Mouse (Mus musculus) G1E (cell line): ENCODE results near the gene Ccdc85c. TPM values are rescaled to one million over a fixed set of nuclear protein-coding genes. Genes with fewer than 3 reads are reported as not detected.

Experiments
- ATAC-seq: 2 replicates; pipeline ENCODE4 v1.8.0; 2016; ENCODE audit warnings: mild to moderate bottlenecking; ENCODE audit not compliant: insufficient number of reproducible peaks, poor library complexity, low FRiP score, severe bottlenecking; ENCODE audit errors: extremely low read depth
- DNase-seq: peaks from one replicate; pipeline ENCODE4 v3.0.0; 2012; ENCODE audit warnings: low spot score
- H3K27me3 ChIP-seq: 2 replicates; pipeline ENCODE4 v1.6.1; 2012; ENCODE audit warnings: mild to moderate bottlenecking, low read length, inconsistent platforms; ENCODE audit not compliant: insufficient read depth
- H3K36me3 ChIP-seq: replicated peaks from 2 replicates; pipeline ENCODE3; 2012; ENCODE audit warnings: mild to moderate bottlenecking, inconsistent platforms
- H3K4me1 ChIP-seq: 2 replicates; pipeline ENCODE4 v1.6.1; 2012; ENCODE audit warnings: low read depth, low read length, inconsistent platforms, mixed read lengths; ENCODE audit not compliant: insufficient read depth
- H3K4me3 ChIP-seq: 2 replicates; pipeline ENCODE4 v1.5.1; 2012; ENCODE audit warnings: low read depth, mild to moderate bottlenecking, inconsistent platforms, low read length, moderate library complexity, mixed read lengths
- H3K9me3 ChIP-seq: replicated peaks from 2 replicates; pipeline ENCODE4 v1.6.1; 2012; ENCODE audit warnings: inconsistent platforms
- CTCF ChIP-seq: IDR thresholded peaks from 2 replicates; pipeline ENCODE4 v1.5.1; 2012; ENCODE audit warnings: low read depth, low read length, inconsistent platforms, mixed read lengths
- GATA1 ChIP-seq: IDR thresholded peaks from 2 replicates; pipeline ENCODE4 v1.6.1; 2012; ENCODE audit warnings: borderline replicate concordance, low read length, inconsistent platforms, mixed read lengths
- GATA2 ChIP-seq: IDR thresholded peaks from 2 replicates; pipeline ENCODE4 v1.6.1; 2012; ENCODE audit warnings: low read depth, low read length, inconsistent platforms, borderline replicate concordance
- POLR2AphosphoS5 ChIP-seq: IDR thresholded peaks from 2 replicates; pipeline ENCODE4 v1.6.1; 2012; ENCODE audit warnings: low read depth, low read length, inconsistent platforms; ENCODE audit not compliant: insufficient replicate concordance
- TAL1 ChIP-seq: conservative IDR thresholded peaks from 2 replicates; pipeline ENCODE4 v1.6.1; 2012; ENCODE audit warnings: low read depth, low read length, inconsistent platforms, mixed read lengths
- polyA plus RNA-seq: library from polyadenylated mRNA; stranded (reverse); fragments of >175 nt; gene quantifications from 2 replicates; pipeline ENCODE4 v1.2.3, GENCODE M21; 2012
- total RNA-seq, 2 experiments: library from RNA; stranded (forward) in 1 of 2; stranded (reverse) in 1 of 2; fragments of 200-1000 nt in 1 of 2; fragments of >200 nt in 1 of 2; fragmentation: Nextera tagmentation in 1 of 2; gene quantifications; 2 replicates each; pipeline ENCODE4 v1.2.3; 2014 to 2017

The Ccdc85c gene
- total and polyA plus RNA-seq, 3 experiments, result 0.05 TPM; not detected in 2

DNA sequence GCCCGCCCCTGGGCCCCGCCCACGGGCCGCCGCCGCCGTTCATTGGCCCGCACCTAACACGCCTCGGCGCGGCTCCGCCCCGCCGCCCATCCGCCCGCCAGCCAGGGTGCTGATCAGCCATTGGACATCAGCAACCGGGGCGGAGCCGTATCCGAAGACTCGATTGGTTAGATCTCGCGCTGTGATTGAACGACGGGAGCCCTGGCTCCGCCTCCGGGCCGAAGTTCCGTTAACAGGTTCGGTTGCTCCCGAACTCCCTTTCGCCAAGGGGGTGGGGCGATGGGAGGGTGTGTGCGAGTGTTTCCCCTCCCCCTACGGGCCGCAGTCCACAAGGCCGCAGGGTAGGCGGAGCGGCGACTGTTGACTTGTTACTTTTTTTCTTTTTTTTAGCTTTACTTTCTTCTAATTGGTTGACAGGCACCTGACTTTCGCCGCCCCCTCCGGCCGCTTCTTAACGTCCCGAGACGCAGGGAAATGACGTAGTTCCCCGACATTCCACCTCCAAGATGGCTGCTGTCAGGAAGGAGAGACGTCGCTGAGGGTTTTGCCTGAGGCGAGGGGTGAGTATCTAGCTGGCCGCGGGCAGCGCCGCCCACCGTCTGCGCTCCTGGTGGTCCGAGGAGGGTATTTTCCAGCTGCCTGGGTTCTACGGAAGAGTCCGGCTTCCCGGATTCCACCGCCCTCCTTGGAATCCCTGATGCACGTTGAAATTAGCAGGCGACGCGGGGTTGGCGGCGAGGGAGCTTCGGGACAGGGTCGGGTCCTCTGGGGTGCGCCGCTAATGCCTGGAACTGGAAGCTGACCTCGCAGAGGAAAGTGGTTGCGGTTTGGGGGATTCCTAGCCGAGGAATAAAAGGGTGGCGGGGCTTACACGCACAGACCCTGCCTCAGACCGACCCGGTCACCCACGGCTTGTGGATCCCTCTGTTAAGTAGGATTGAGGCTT lies 95.6 kb downstream of the Ccdc85c start, which contains the start of gene Ccnk:
Gene Ccnk, plus strand, starts transcription at position 259 of the 946 bp plus-strand sequence.
- no peak for TF ChIP-seq TAL1
- 0 out of 2 replicates have a peak, but pooled peaks have one; percentile 66 for TF ChIP-seq POLR2AphosphoS5
- TF ChIP-seq GATA2, result no peak
- H3K36me3 ChIP-seq, result peaks cover 49% of the 10 kb centered on the region
- DNase-seq, result peak; percentile 100
- peak; percentile 89 for ATAC-seq
- peak within 1 kb of the TSS; percentile 89 for H3K4me3 ChIP-seq
- no peaks in the 10 kb centered on the region for H3K9me3 ChIP-seq
- H3K4me1 ChIP-seq, result peaks cover 48% of the 10 kb centered on the region
- H3K27me3 ChIP-seq, result no peaks in the 10 kb centered on the region

DNA sequence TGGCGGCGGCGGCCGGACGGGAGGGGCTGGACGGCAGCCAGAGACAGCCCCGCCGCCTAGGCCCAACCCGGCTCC lies 96.1 kb downstream of the Ccdc85c start, which contains the start of gene Setd3:
Gene Setd3, minus strand, starts transcription at position 69 of the 75 bp plus-strand sequence.
- Histone ChIP-seq H3K36me3 (peaks cover 46% of the 10 kb centered on the region), H3K9me3 (no peaks in the 10 kb centered on the region), H3K27me3 (no peaks in the 10 kb centered on the region), H3K4me3 (peak within 1 kb of the TSS; percentile 89), H3K4me1 (peaks cover 50% of the 10 kb centered on the region)
- DNase-seq, result no peak
- TF ChIP-seq CTCF, result no peak
- no peak for TF ChIP-seq GATA2
- no peak for TF ChIP-seq GATA1
- TF ChIP-seq TAL1, result no peak
- TF ChIP-seq POLR2AphosphoS5, result no peak
- ATAC-seq, result no peak

DNA sequence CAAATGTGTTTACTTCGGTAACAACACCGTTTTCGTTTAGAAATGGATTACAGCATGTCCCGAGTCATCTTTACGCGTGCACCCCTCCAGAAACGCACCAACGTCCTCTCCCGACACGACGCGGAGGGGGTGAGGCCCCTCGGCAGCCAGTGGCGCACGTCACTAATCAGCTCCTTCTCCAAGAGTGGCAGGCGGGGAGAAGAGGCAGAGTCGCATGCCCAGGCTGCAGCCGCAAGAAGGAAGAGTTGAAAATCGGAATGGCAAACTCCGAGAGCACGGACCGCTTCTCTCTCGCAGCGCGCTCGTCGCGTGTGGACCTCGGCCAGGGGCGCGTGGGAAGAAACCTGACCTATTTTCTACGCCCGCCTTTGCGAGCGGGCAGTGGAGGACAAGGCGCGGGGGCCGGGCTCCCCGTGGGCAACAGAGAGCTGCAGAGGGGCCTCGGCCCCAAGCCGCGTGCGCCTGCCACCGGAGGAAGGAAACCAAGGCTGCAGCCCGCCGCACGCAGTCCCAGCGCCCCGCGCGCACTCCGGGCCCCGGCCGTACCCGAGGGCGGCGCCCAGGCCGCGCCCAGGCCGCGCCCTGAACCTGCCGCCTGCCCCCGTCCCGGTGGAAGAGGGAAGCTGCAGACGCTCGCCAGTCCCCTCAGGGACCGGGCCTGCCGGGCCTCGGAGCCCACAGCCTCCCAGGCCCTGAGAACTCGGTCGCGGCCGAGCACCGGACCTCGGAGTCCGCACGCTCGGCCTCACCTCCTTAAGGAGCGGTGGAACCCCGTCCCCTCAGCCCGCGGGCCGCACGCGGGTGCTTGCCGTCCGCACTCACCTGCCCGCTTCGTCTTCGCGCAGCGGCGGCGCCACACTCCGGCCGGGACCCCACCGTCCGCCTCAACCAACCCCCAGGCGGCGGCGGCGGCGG lies 96.6 kb downstream of the Ccdc85c start:
- peak; percentile 65 for DNase-seq
- peaks cover 51% of the 10 kb centered on the region for H3K4me1 ChIP-seq

DNA sequence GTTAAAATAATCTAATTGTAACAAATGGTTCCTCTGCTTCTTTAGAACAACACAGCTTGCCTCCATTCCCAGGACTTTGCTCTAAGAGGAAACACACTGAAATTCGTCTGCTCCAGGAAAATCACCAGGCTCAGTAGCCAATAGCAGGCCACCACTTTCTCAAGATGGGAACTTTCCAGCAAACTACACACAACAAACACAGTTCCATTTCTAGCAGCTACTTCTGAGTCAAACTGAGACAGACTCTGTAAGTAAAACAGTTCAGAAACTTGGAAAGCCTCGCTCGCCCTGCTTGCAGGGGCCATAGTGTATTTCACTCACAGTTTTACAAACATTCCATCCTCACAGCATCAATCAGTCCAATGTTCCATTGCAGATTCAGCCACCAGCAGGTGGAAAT lies 98.9 kb downstream of the Ccdc85c start:
- no peak overlapping the region for H3K4me3 ChIP-seq
- no peak for DNase-seq
- no peak for TF ChIP-seq POLR2AphosphoS5
- TF ChIP-seq GATA2, result no peak
- TF ChIP-seq CTCF, result no peak
- no peak for TF ChIP-seq GATA1
- no peak for TF ChIP-seq TAL1
- ATAC-seq, result no peak
- H3K27me3 ChIP-seq, result no peaks in the 10 kb centered on the region
- peaks cover 34% of the 10 kb centered on the region for H3K36me3 ChIP-seq
- no peaks in the 10 kb centered on the region for H3K9me3 ChIP-seq
- H3K4me1 ChIP-seq, result peaks cover 55% of the 10 kb centered on the region

More for the DNA sequence above, 96.6 kb downstream of the Ccdc85c start:
- Histone ChIP-seq H3K36me3 (peaks cover 41% of the 10 kb centered on the region), H3K27me3 (no peaks in the 10 kb centered on the region), H3K4me3 (peak overlapping the region; percentile 89), H3K9me3 (no peaks in the 10 kb centered on the region)
- ATAC-seq, result peak; percentile 35
- TF ChIP-seq GATA2 (no peak), POLR2AphosphoS5 (no peak), TAL1 (no peak), GATA1 (no peak)

DNA sequence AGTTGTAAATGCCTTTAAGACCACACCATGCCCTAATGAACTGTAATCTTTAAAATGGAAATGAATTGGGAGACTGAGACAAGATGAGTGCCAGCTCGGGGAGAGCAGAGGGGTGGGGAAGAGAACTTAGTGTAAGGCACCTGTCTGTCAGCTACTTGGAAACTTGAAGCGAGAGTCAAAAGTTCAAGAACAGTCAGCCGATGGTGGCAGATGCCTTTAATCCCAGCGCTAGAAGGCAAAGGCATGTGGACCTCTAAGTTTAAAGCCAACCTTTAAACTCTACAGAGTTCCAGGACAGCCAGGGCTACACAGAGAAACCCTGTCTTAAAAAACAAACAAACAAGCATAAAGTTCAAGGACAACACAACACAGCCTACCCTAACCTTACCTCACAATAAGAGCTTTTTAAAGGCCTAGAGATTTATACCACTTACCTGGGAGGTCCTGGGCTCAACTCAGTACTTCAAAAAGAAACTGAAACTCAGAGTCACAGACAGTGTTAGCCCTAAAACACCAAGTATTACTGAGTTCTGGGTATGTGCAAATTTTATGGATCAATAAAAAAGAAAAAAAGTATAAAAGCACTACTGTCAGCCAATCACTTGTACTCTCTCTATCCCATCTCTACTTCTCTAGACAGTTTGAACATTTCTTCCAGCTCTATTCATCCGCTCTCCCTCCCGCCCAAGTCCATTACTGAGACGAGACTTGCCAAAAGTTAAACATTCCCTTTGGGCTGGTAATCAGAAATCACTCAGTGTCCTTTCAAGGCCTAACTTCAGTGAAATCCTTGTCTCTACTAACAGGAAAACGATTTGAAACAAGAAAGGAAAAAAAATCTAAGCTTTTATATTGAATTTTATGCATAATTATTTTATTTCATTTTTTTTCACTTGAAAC lies 100.4 kb downstream of the Ccdc85c start:
- Histone ChIP-seq H3K4me1 (peaks cover 52% of the 10 kb centered on the region), H3K36me3 (peaks cover 40% of the 10 kb centered on the region), H3K9me3 (no peaks in the 10 kb centered on the region), H3K4me3 (no peak overlapping the region), H3K27me3 (no peaks in the 10 kb centered on the region)
- TF ChIP-seq POLR2AphosphoS5 (no peak), GATA1 (no peak), TAL1 (no peak), GATA2 (no peak), CTCF (no peak)
- no peak for DNase-seq
- ATAC-seq, result no peak
